Mouse (Mus musculus): ENCODE measurements around the gene Ttbk1. TPM values are rescaled to one million over a fixed set of nuclear protein-coding genes. Genes with fewer than 3 reads are reported as not detected.

Gene Ttbk1
- polyA plus RNA-seq (2015; fragmentation: Nextera tagmentation; extraction: Ambion mirVana) = 0.15 and 0.18 TPM in 2 replicates

GRCm38 (mm10) chr17:46487431-46487830 is at the start of gene Ttbk1:
Gene Ttbk1 (minus strand): TSS chr17:46487675.
- Histone ChIP-seq H3K27me3 (peaks cover 88% of the 10 kb centered on the region), H3K4me2 (replicated peaks) (peak within 1 kb of the TSS; percentile 73), H3K36me3 (no peaks in the 10 kb centered on the region), H3K4me3 (peak within 1 kb of the TSS; percentile 51), H3K9me3 (no peaks in the 10 kb centered on the region), H3K4me1 (peaks cover 8% of the 10 kb centered on the region), H3K27ac (no peak within 1 kb of the TSS), H3K9ac (peak within 1 kb of the TSS; percentile 55)
- ATAC-seq (ENCODE audit: low FRiP score, low read depth) = no peak
- WGBS = 0% methylated on average over 3 of the region's 49 CpGs

GRCm38 (mm10) chr17:46525579-46526307 is 38.3 kb upstream of the Ttbk1 start:
- ATAC-seq (ENCODE audit: low FRiP score, low read depth) = peak; percentile 24; the same call in 1 of the 2 replicates
- Histone ChIP-seq H3K27me3 (peaks cover 31% of the 10 kb centered on the region), H3K27ac (no peak overlapping the region), H3K4me1 (peaks cover 6% of the 10 kb centered on the region; the same call in 1 of the 2 replicates), H3K9me3 (no peaks in the 10 kb centered on the region), H3K4me2 (replicated peaks) (no peak overlapping the region), H3K4me3 (no peak overlapping the region), H3K9ac (no peak overlapping the region), H3K36me3 (peaks cover 35% of the 10 kb centered on the region)
- WGBS = 39% methylated on average over 12 of the region's 12 CpGs

GRCm38 (mm10) chr17:46525065-46525464 is 37.6 kb upstream of the Ttbk1 start:
- whole genome bisulfite sequencing = 80% methylated on average over 10 of the region's 10 CpGs
- H3K4me1 ChIP-seq = peaks cover 7% of the 10 kb centered on the region; the same call in 1 of the 2 replicates
- H3K4me2 ChIP-seq (replicated peaks) = no peak overlapping the region
- ATAC-seq (ENCODE audit: low FRiP score, low read depth) = no peak
- H3K4me3 ChIP-seq = no peak overlapping the region
- H3K36me3 ChIP-seq = peaks cover 35% of the 10 kb centered on the region
- H3K9me3 ChIP-seq = no peaks in the 10 kb centered on the region
- H3K9ac ChIP-seq = no peak overlapping the region
- H3K27ac ChIP-seq = no peak overlapping the region
- peaks cover 37% of the 10 kb centered on the region for H3K27me3 ChIP-seq

- no peak for ATAC-seq (ENCODE audit: low FRiP score, low read depth)
- H3K36me3 ChIP-seq = peaks cover 20% of the 10 kb centered on the region
- 40% methylated on average over 24 of the region's 24 CpGs for WGBS
- H3K27me3 ChIP-seq = peaks cover 45% of the 10 kb centered on the region
- H3K9ac ChIP-seq = no peak overlapping the region
- no peak overlapping the region for H3K4me3 ChIP-seq
- H3K9me3 ChIP-seq = no peaks in the 10 kb centered on the region
- no peak overlapping the region for H3K4me2 ChIP-seq (replicated peaks)
- H3K27ac ChIP-seq = no peak overlapping the region
- peaks cover 7% of the 10 kb centered on the region; the same call in 1 of the 2 replicates for H3K4me1 ChIP-seq
These were observed 34.6 kb upstream of the Ttbk1 start for GRCm38 (mm10) chr17:46521963-46522668.

- no peaks in the 10 kb centered on the region for H3K9me3 ChIP-seq
- H3K9ac ChIP-seq = peak overlapping the region; percentile 56; the same call in 1 of the 2 replicates
- H3K27me3 ChIP-seq = peaks cover 45% of the 10 kb centered on the region
- peak overlapping the region; percentile 31 for H3K4me3 ChIP-seq
- H3K4me1 ChIP-seq = peaks cover 7% of the 10 kb centered on the region; the same call in 1 of the 2 replicates
- H3K27ac ChIP-seq = no peak overlapping the region
- peak overlapping the region; percentile 54 for H3K4me2 ChIP-seq (replicated peaks)
- ATAC-seq (ENCODE audit: low FRiP score, low read depth) = no peak
- peaks cover 18% of the 10 kb centered on the region for H3K36me3 ChIP-seq
- 82% methylated on average over 9 of the region's 9 CpGs for WGBS
These were observed 33.7 kb upstream of the Ttbk1 start for GRCm38 (mm10) chr17:46521174-46521573.

- H3K36me3 ChIP-seq = peaks cover 14% of the 10 kb centered on the region
- ATAC-seq (ENCODE audit: low FRiP score, low read depth) = 0 out of 2 replicates have a peak, but pooled peaks have one; percentile 22
- 37% methylated on average over 25 of the region's 25 CpGs for WGBS
- H3K9me3 ChIP-seq = no peaks in the 10 kb centered on the region
- H3K27me3 ChIP-seq = peaks cover 45% of the 10 kb centered on the region
- H3K9ac ChIP-seq = peak overlapping the region; percentile 56
- peaks cover 7% of the 10 kb centered on the region; the same call in 1 of the 2 replicates for H3K4me1 ChIP-seq
- H3K4me2 ChIP-seq (replicated peaks) = peak overlapping the region; percentile 54
- H3K27ac ChIP-seq = no peak overlapping the region
- H3K4me3 ChIP-seq = peak overlapping the region; percentile 31
These were observed 33.0 kb upstream of the Ttbk1 start for GRCm38 (mm10) chr17:46520385-46520979.

- Histone ChIP-seq H3K36me3 (peaks cover 9% of the 10 kb centered on the region), H3K4me2 (replicated peaks) (peak overlapping the region; percentile 54), H3K27me3 (peaks cover 43% of the 10 kb centered on the region), H3K4me1 (peaks cover 7% of the 10 kb centered on the region; the same call in 1 of the 2 replicates), H3K9ac (peak overlapping the region; percentile 56), H3K27ac (no peak overlapping the region), H3K9me3 (no peaks in the 10 kb centered on the region), H3K4me3 (peak overlapping the region; percentile 31)
- no peak for ATAC-seq (ENCODE audit: low FRiP score, low read depth)
- 50% methylated on average over 10 of the region's 10 CpGs for WGBS
These were observed 32.5 kb upstream of the Ttbk1 start for GRCm38 (mm10) chr17:46519971-46520370.

GRCm38 (mm10) chr17:46513329-46513728 is 25.9 kb upstream of the Ttbk1 start:
- 58% methylated on average over 2 of the region's 2 CpGs for WGBS

GRCm38 (mm10) chr17:46511059-46511710 is 23.7 kb upstream of the Ttbk1 start:
- Histone ChIP-seq H3K9ac (no peak overlapping the region), H3K9me3 (no peaks in the 10 kb centered on the region), H3K4me1 (no peaks in the 10 kb centered on the region), H3K4me2 (replicated peaks) (no peak overlapping the region), H3K36me3 (peaks cover 12% of the 10 kb centered on the region), H3K27me3 (no peaks in the 10 kb centered on the region), H3K4me3 (no peak overlapping the region), H3K27ac (no peak overlapping the region)
- ATAC-seq (ENCODE audit: low FRiP score, low read depth) = no peak
- WGBS = 43% methylated on average over 11 of the region's 11 CpGs

More at GRCm38 (mm10) chr17:46513329-46513728, 25.9 kb upstream of the Ttbk1 start:
- Histone ChIP-seq H3K4me3 (no peak overlapping the region), H3K36me3 (peaks cover 9% of the 10 kb centered on the region), H3K27ac (no peak overlapping the region), H3K9ac (no peak overlapping the region), H3K9me3 (no peaks in the 10 kb centered on the region), H3K4me1 (no peaks in the 10 kb centered on the region), H3K27me3 (no peaks in the 10 kb centered on the region), H3K4me2 (replicated peaks) (no peak overlapping the region)
- no peak for ATAC-seq (ENCODE audit: low FRiP score, low read depth)

GRCm38 (mm10) chr17:46505617-46506016 is 18.1 kb upstream of the Ttbk1 start:
- 89% methylated on average over 3 of the region's 3 CpGs for WGBS
- no peaks in the 10 kb centered on the region for H3K9me3 ChIP-seq
- H3K4me1 ChIP-seq = no peaks in the 10 kb centered on the region
- H3K4me3 ChIP-seq = no peak overlapping the region
- no peak overlapping the region for H3K9ac ChIP-seq
- H3K27ac ChIP-seq = no peak overlapping the region
- peaks cover 20% of the 10 kb centered on the region for H3K36me3 ChIP-seq
- no peak overlapping the region for H3K4me2 ChIP-seq (replicated peaks)
- ATAC-seq (ENCODE audit: low FRiP score, low read depth) = no peak
- no peaks in the 10 kb centered on the region for H3K27me3 ChIP-seq

GRCm38 (mm10) chr17:46503847-46504638 is 16.6 kb upstream of the Ttbk1 start:
- WGBS = 71% methylated on average over 14 of the region's 14 CpGs

More at GRCm38 (mm10) chr17:46503847-46504638, 16.6 kb upstream of the Ttbk1 start:
- no peak overlapping the region for H3K27ac ChIP-seq
- no peak overlapping the region for H3K9ac ChIP-seq
- no peaks in the 10 kb centered on the region for H3K27me3 ChIP-seq
- H3K4me1 ChIP-seq = no peaks in the 10 kb centered on the region
- H3K9me3 ChIP-seq = no peaks in the 10 kb centered on the region
- ATAC-seq (ENCODE audit: low FRiP score, low read depth) = no peak
- H3K4me3 ChIP-seq = no peak overlapping the region
- no peak overlapping the region for H3K4me2 ChIP-seq (replicated peaks)
- H3K36me3 ChIP-seq = peaks cover 30% of the 10 kb centered on the region

Data from limb, embryonic 13.5 days (tissue).